Mouse (Mus musculus): ENCODE results near the gene Mtif3. TPM values are rescaled to one million over a fixed set of nuclear protein-coding genes. Genes with fewer than 3 reads are reported as not detected.

Mtif3 gene
- polyA plus RNA-seq, 1 experiment from 2014 or later, result 24.8 TPM

- Histone ChIP-seq H3K9me3 (replicated peaks) (no peaks in the 10 kb centered on the region), H3K4me3 (replicated peaks) (no peak overlapping the region), H3K27me3 (peaks cover 9% of the 10 kb centered on the region; the same call in 1 of the 2 replicates), H3K27ac (0 out of 2 replicates have a peak overlapping the region, but pooled peaks have one; percentile 10), H3K4me2 (no peak overlapping the region), H3K4me1 (peaks cover 25% of the 10 kb centered on the region), H3K36me3 (no peaks in the 10 kb centered on the region), H3K9ac (no peak overlapping the region)
- peak; percentile 38; the same call in 1 of the 2 replicates for ATAC-seq (replicated peaks; ENCODE audit: low FRiP score)
- 17% methylated on average over 5 of the region's 5 CpGs for WGBS
Observed at GRCm38 (mm10) chr5:146907533-146907932, 56.1 kb downstream of the Mtif3 start.

GRCm38 (mm10) chr5:146905486-146906172, 58.0 kb downstream of the Mtif3 start:
- Histone ChIP-seq H3K4me3 (replicated peaks) (0 out of 2 replicates have a peak overlapping the region, but pooled peaks have one; percentile 10), H3K27me3 (peaks cover 9% of the 10 kb centered on the region; the same call in 1 of the 2 replicates), H3K36me3 (no peaks in the 10 kb centered on the region), H3K4me2 (peak overlapping the region; percentile 46), H3K9me3 (replicated peaks) (no peaks in the 10 kb centered on the region), H3K4me1 (peaks cover 20% of the 10 kb centered on the region), H3K27ac (no peak overlapping the region), H3K9ac (no peak overlapping the region)
- WGBS, result 25% methylated on average over 14 of the region's 14 CpGs
- ATAC-seq (replicated peaks; ENCODE audit: low FRiP score), result peak; percentile 45

- H3K9ac ChIP-seq, result no peak overlapping the region
- peak; percentile 40; the same call in 1 of the 2 replicates for ATAC-seq (replicated peaks; ENCODE audit: low FRiP score)
- no peak overlapping the region for H3K27ac ChIP-seq
- 33% methylated on average over 8 of the region's 8 CpGs for WGBS
- H3K36me3 ChIP-seq, result no peaks in the 10 kb centered on the region
- H3K9me3 ChIP-seq (replicated peaks), result no peaks in the 10 kb centered on the region
- peaks cover 9% of the 10 kb centered on the region; the same call in 1 of the 2 replicates for H3K27me3 ChIP-seq
- no peak overlapping the region for H3K4me3 ChIP-seq (replicated peaks)
- H3K4me2 ChIP-seq, result no peak overlapping the region
- peaks cover 20% of the 10 kb centered on the region for H3K4me1 ChIP-seq
Observed at GRCm38 (mm10) chr5:146904404-146904803, 59.2 kb downstream of the Mtif3 start.

Other genes with a start within 250 kb of the Mtif3 start
- gene Usp12, start 168.8 kb downstream of the Mtif3 start, polyA plus RNA-seq (2015; fragmentation: Nextera tagmentation; extraction: Ambion mirVana), result 21.2 and 21.7 TPM in 2 replicates
- gene Rpl21, start 130.9 kb downstream of the Mtif3 start, polyA plus RNA-seq (2015; fragmentation: Nextera tagmentation; extraction: Ambion mirVana), result 549 and 599 TPM in 2 replicates
- gene Rasl11a, start 118.7 kb downstream of the Mtif3 start, polyA plus RNA-seq (2015; fragmentation: Nextera tagmentation; extraction: Ambion mirVana), result 78.6 and 87.4 TPM in 2 replicates
- gene Gtf3a, start 15.1 kb downstream of the Mtif3 start, polyA plus RNA-seq (2015; fragmentation: Nextera tagmentation; extraction: Ambion mirVana), result 120 and 125 TPM in 2 replicates
- 14.6 and 15.4 TPM in 2 replicates for gene Lnx2, start 112.8 kb upstream of the Mtif3 start, polyA plus RNA-seq (2015; fragmentation: Nextera tagmentation; extraction: Ambion mirVana)
- gene Polr1d, start 113.2 kb upstream of the Mtif3 start, polyA plus RNA-seq (2015; fragmentation: Nextera tagmentation; extraction: Ambion mirVana), result 139 and 154 TPM in 2 replicates
- gene Gsx1, start 224.9 kb upstream of the Mtif3 start, polyA plus RNA-seq (2015; fragmentation: Nextera tagmentation; extraction: Ambion mirVana), result not detected in 2 replicates